Mouse (Mus musculus): ENCODE results near the gene Pdlim7.
A peak's percentile ranks its signal among the peaks of the same experiment; 100 is the strongest.

DNA sequence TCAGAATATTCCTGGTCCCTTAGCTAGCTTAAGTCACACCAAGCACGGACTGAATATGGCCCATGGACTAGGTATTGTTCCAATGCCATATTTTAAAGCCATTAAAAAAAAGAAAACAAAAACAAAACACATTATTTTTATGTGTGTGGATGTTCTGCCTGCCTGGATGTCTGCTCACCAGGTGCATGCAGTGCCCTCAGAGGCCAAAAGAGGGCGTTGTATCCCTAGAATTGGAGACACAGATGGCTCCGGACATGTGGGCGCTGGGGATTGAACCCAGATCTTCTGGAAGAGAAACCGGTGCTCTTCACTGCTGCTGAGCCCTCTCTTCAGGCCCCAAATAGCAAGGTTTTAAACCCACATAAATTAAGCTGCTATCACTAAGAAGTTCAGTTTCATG is 35.4 kb downstream of the Pdlim7 start:
- TF ChIP-seq CTCF (IDR thresholded peaks at IDR 0.05; ENCODE audit: low read depth, low read length) = peak; percentile 78
- TF ChIP-seq POLR2A (IDR thresholded peaks at IDR 0.05; ENCODE audit: insufficient read depth, low read length) = no peak
